Mouse (Mus musculus) layer of hippocampus, postnatal 10 days (tissue): ENCODE measurements at regions not wholly inside any gene's neighbourhood (a gene's known extent, or its start where the extent isn't known, plus 50 kb on each side); places are given as distances from the start of the nearest gene placed in this dataset.

Source experiments
- DNase-seq, 2 experiments: peaks; one replicate each; pipeline ENCODE4 v3.0.0; 2021; ENCODE audit warnings: low spot score in 2 of 2

DNA sequence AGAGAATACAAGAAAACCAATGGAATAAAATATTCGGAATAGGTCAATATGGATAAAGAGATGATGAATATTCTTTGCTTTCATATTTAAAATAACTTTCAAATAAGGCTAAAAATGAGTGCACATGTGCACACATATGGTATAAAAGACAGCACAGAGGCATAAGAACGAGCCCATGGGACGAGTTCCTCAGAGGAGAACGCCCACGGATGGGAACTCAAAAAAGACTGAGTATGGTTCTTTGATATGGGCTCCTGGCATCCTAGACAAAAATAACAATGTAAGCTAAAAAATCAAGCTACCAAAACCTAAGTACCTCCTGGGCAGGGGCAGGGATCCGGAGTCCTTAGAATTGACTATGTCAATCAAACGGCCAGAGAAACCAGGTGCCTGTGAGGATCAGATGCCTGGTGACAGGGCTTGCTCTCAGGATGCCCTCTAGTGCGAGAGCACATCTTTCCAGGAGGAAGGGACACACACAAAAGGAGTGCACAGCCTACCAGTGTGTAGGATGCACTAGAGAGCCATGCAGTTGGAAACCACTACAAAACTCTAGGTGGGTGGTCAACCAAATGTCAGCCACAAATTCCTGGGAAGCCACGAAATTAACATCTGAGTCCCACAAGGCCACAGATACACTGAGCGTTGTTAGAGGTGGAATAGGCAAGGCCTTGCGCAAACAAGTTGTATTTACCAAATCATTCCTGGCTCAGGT, 307.8 kb downstream of the Sox9 start:
- DNase-seq: no peak

DNA sequence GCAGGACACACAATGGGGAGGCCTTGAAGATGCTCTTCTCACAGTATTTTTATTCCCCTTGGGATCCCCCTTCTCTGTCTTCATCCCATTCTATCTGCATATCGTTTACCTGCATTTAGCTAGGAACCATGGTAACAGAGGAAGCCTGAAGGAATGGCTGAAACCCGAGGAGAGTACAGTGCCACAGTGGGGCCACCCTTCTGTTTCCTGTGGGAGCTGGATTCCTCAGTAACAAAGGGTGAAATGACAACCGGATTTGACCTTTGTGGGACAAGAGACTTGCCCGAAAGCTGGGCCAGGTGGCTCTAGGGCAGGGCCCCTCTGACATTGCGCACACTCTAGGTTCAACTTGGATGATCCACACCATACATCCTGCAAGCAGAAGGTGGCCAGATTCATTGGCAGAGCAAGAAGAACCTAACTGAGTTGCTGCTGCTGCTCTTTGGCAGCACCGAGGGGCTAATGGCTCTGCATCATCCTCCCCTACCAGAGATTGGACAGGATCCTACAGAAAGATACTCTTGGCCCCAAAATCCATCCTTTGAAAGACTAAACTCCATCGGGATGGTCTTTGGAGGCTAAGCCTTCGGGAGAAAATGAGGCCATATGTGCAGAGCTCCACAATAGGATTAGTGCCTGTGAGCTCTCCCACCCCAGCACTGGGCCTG, 310.0 kb downstream of the Sox9 start:
- no peak for DNase-seq

DNA sequence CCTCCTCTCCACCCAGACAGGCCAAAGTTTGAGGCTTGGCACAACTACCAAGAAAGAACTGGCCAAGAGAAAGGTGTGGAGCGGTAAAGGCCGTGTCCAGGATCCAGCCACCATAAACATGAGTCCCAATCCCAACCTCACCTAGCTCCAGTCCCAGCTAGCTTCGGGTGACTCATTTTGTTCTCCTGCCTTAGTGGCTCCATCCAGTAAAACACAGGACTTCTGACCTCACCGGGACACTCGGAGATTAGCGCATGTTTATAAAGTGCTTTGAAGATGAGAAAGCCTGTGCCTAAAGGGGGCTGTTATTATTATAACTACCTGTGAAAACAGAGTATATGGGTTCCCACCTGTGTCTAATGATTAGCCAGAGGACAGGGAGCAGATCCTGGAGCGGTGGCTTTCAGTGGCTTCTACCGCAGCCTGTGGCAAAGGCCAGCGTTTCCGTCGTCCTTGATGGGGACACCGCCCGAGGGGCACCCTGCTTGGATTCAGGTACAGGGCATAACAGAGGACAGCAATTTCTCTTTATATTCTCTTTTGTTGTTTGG, 311.9 kb downstream of the Sox9 start:
- no peak for DNase-seq

DNA sequence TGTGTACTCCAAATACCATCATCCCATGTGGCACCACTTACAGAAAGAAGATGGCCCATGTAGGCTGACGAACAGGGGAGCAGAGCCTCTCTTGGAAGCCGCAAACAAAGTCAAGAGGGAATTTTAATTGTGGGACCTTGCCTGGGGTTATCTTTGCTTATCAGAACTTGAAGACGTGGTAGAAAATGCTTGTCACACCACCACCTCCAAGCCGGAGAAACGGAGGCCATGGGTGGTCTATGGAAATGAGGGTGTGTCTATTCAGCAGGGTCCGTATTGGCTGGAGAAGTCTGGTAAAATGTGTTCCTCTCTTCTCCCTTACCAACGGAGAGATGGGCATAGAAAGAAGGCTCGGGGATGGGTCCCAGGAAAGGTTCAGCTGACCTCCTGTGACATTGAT, 313.6 kb downstream of the Sox9 start:
- no peak for DNase-seq

DNA sequence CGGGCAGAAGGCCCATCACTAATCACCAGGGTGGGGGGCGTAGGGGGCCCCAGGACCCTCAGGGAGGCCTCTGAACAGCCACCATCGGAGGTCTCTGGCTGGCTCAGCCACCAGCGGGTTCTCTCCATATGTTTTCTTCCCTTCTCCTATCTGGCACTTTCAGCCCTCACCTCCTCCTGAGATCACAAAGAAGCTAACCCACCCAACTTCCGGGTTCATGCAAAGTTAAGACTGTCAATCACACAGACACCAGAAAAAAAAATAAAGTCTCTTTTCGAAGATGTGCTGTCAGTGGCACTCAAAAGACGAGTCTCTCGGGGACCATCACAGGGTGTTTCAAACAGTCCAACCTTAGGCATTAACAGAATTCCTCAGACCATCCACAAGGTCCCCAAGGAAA, 314.2 kb downstream of the Sox9 start:
- no peak for DNase-seq

DNA sequence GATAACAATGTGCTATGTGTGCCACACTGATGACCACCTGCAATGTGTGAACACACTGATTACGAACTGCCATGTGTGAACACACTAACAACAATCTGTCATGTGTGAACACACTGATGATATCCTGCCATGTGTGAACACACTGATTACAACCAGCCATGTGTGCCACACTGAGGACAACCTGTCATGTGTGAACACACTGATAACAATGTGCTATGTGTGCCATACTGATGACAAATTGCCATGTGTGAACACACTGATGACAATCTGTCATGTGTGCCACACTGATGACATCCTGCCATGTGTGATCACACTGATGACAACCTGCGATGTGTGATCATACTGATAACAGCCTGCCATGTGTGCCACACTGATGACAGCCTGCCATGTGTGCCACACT, 316.3 kb downstream of the Sox9 start:
- DNase-seq: no peak

DNA sequence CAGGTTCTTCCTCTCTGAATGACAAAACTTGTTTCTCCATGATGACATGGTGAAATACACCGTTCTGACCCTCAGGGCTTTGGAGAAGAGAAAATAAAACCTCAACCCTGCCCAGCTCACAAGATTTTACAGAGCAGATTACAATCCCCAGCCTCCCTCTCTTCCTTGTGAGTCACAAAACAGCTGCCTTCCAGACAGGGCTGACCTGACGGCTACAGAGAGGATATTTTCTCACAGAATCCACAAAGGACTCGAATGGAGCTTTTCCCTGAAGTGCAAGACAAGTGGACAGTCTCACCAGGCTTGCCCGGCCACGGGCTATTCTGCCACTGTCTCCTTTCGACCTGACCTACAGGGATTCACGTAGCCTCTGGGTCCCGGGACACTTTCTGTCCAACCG, 318.8 kb downstream of the Sox9 start:
- DNase-seq: no peak

DNA sequence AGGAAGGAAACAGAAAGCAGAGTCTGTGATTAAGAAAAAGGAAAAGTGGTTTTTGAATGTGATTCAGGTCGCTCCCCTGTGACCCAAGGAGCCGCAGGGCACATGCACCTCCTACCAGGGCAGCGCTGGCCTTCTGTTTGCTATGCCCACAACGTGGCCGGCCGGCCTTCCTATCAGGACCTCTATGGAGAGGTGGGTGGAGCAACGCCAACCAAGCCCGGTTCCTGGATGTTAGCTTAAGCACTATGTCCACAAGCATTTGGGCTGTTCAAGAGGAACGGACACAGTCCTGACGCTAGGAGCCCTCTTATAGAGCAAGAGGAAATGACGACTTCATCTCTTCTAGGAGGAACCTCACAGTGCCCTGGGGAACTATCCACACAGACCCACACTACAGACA, 319.5 kb downstream of the Sox9 start:
- no peak for DNase-seq

DNA sequence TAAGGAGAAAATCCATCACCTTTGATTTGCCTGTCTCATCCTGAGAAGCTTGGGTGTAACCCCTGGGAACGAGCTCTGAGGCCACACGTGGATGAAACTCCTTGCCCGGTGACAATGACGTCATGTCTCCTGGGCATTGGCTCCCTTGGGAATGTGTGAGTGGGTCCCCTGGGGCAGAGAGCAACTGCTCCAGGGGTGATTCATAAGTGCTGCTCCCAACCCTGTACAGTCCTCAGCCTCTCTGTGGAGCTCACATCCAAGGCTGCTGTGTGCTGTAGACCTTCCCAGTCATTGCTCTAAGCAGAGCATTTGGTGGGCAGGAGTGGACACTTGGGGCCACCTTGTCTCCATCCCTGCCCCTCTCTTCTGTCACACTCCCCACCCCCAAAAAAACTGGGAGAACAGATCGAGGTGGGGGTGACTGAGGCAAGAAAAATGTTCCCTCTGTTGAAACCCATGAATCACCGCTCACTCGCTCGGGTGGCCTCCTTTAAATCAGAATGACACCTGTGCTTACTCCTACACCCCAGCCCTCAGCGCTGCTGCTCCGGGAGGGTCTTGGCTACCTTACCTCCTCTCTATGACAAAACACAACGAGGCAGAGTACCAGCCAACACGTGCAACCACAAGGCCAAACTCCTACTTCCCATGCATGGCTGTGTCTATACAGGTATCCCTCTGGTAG, 321.3 kb downstream of the Sox9 start:
- no peak for DNase-seq

DNA sequence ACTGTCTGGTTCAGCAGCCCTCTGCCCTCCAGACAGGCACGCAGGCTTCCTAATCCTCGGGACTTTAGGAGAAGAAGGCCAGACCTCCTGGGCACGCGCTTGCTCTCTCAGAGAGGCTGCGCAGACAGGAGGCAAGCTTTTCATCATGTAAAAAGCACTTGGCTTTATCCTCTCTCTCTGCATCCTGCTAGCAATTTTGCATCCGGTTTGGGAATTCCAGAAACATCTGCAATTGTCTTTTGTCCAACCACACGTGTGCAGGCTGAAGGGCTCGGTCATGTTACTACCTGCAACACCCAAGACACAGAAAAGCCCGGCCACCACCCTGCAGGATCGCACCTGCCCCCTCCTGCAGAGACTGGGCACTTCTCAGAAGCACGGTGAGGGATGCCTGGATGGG, 323.3 kb downstream of the Sox9 start:
- DNase-seq: no peak

DNA sequence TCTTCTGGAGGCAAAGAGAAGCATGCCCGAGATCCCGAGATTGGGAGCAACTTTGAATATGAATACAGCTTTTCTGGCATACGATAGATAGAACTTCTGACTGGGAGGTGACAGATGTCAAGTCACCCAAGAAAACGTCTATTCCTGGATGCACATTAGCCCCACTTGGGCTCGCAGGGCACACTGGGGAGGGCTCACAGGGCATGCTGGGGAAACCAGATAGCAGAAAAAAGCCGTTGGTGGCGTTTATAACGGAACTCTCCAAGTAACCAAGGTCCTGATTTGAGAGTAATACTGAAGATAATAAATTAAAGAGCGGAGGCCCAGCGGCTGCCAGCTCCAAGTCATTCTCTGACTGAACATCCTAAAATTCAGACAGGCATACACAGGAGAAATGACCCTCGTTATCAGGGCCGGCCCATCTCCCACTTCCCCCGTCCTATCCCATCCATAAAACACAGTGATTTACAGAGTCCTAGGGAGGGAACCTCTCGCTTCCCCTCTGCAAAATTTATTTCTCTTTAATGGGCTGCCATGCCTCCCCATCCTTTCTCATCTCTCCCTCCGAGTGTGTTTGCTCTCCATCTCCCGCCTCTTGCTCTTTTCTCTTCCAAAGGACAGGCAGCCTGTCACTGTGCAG, 325.3 kb downstream of the Sox9 start:
- no peak for DNase-seq

DNA sequence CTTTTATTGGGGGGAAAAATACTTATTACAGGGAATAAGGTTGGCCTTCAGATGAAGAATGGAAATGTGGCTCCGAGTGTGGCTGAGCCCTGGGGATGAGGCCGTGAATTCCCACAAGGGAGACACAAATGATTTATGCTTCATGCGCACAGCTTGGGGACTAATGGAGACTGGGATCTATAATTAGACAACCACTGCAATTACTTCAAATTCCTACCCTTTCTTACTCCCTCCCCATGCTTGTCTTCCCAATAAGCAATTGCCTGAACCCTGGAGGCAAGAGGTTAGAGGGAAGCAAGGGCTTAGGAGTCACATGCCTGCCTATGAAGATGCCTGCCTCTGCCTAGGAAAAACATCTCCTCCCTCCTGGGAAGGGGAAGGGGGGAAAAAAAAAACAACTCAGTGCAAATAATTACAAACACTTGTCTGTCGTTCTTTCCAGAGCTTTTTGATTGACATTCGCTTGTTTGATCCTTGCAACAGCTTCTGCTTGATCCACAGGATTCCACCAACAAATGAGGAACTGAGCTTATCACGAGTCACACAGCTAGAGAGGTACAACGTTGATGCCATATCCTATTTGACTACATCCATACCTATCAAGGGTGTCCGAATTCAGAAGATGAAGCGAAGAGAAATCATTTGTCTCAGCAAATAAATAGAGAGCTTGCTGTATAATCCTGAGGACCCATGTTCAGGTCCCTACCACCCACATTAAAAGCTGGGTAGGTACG, 326.1 kb downstream of the Sox9 start:
- DNase-seq: no peak

DNA sequence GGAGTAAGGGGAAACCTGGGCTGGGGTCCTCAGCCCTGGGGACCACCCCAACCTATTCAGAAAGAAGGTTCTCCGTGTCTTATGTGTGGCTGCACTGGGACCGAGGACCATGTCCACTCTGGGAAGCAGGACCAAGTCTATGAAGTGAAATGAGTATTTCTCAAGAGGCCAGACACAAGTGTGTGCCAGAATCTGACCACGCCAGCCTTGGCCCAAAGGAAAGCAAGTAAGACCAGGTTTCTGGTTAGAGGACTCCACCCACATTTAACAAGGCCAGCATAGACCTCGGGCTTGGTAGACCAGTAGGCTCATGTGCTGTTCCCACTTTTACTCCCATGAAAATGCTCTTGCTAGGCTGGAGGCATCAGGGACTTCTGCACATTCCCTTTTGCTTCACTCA, 327.1 kb downstream of the Sox9 start:
- no peak for DNase-seq

DNA sequence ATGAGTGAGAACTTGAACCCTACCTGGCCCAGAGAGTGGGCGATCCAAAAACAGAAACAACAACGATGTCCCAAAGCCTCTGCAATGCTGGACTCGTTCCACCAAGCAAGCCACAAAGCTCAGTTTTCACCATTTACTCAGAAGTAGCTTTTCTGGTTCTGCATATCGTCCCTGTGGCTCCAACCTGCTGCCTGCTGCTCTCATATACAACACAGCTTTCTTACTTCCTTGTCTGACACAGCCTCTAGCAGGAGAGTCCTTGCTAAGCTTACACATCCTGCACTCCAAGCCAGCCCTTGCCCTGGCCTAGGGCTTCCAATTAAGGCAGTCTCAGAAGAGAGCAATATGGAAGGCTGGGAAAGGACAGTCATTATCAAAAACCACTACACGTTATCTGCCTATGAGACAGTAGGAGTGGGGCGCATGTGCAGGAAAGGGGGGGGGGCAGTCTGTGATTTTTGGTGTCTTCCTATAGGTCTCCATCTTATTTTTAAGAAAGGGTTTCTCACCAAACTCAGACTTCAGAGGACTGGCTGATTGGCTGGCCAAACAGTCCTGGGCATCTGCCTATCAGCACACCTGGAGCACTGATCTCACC, 331.3 kb downstream of the Sox9 start:
- DNase-seq: no peak

DNA sequence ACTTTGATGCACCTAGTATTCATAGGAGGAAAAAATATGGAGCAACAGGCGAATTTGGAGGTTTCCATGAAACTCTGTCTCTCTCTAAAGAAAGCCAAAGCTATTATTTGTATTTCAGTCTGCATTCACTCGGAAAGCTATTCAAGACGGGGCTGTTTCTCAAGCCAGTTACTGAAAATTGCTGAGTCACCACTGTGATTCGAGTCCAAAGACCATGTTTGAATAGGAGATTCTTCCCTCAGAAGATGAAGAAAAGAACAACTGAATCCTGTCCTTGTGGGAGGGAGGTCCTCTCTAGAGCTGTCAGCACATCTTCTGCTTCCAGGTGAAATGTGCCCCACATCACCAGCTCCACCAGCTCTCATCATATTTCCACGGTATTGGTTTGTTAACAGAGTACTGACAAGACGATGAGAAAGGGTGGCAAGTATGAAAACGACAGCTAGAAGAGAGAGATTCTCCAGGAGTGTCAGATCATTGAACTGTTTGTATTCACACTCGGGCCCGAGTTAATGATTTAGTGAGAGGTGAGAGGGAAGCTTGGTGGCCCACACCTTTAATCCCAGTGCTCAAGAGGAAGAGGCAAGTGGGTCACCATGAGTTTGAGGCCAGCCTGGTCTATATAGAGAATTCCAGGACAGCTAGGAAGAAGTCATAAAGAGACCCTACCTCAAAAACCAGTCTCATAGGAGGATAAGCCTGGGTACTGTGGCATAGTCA, 335.3 kb downstream of the Sox9 start:
- DNase-seq: no peak

DNA sequence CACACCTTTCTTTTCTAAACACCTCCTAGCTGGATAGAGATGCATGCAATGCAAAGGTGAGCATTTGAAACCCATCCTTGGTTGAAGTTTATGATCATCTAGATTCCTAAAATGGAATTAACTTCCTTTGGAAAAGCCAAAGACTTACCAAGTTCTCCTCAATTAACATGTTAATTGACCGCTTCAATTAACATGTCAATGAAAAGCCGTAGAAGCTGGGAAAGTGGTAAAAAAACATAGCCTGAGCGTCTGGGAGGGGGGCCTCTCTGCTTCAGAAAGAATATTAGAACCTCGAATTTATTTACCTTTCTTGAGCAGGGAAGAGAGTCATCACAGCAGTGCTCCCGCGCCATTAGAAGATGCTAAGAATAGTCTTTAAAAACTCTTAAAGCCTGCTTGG, 338.5 kb downstream of the Sox9 start:
- no peak for DNase-seq

DNA sequence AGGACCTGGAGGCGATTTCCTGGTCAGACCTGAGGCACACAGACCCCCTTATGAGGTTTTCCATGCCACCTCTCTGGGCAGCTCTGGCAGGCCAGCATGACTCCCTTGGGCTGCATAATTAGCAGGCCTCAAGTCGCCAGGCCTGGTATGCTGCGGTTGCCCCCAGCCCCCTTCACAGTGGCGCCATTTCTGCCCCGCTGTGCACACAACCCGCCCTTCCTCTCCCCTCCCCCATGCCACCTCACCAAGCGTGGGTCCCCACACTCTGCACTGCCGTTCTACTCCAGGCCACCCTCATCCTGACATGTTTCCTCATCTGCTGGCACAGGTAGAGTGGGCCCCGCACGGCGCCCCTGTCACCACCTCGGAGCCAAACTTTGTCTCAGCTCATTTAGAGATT, 339.3 kb downstream of the Sox9 start:
- DNase-seq: no peak

DNA sequence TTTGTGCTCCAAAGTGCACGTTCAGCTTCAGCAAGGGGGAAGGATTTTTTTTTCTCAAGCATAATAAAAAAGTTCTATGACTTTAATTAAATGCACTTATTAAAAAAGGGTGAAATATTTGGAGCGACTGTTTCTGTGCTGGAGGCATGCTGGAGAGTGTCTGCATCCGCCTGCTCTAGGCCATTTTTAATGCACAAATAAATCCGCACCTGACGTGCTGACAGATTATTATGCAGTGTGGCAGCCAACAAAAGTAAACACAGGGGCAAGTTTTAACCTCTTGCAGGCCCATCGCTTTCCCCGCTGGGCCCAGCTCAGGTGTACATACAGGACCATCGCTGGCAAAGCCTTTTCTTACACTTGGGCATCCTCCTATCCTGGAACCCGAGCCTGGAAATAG, 340.1 kb downstream of the Sox9 start:
- DNase-seq: no peak

DNA sequence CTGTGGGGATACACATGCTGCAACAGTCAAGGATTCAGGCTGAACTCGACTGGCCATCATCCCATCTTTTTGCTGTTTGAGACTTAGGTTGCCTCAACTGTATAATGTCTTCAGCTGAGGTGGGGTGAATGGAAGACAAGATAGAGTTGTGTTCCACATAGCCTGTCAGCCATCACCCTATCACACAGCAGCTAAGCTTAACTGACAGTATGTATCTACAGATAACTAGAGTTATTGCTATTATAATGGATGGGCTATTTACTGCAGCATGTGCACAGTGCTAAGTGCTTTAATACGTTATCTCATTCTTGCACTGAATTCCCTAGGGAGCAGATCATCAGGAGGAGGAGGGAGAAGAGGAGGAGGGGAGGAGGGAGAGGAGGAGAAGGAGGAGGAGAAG, 340.9 kb downstream of the Sox9 start:
- no peak for DNase-seq

DNA sequence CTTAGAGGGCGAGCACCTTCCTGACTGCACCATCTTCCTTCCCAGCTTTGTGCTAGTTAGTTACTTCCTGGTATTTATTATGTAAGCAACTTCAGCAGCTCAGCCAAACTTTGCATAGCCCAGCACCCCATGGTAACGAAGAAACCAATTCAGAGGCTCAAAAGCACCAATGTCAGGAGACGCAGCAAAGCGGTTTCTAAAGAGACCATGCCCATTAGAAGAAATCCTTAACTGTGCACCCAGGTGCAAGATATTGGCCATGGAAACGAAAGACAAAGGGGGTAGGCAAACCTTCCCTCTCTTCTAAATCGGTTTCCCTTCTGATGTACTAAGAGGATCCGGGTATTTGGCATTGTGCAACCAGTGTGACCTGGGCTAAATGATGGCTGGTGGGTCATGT, 343.8 kb downstream of the Sox9 start:
- no peak for DNase-seq
